Mouse (Mus musculus) brain, adult 2 months (tissue): Measurements from ENCODE around the gene Topbp1.
A peak's percentile ranks its signal among the peaks of the same experiment; 100 is the strongest.

ENCODE experiments used
- DNase-seq: peaks from one replicate; pipeline ENCODE4 v3.0.0; 2011; ENCODE audit warnings: low read depth, low spot score

Gene Topbp1

DNA sequence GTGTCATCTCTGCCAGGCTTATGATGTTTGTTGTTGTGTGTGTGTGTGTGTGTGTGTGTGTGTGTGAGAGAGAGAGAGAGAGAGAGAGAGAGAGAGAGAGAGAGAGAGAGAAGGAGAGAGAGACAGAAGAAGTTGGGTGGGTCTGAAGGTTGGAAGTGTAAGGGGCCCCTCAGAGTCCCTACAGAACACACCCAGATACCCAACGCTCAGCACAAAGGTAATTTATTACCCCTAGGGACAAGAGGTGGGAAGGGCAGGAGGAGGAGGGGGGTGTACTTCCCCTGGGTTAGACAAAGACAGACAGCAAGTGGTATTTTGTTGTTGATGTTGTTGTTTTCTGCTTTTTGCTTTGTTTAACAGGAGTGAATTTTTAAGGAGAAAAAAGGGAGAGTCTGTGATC lies 80.6 kb downstream of the Topbp1 start:
- DNase-seq = no peak

DNA sequence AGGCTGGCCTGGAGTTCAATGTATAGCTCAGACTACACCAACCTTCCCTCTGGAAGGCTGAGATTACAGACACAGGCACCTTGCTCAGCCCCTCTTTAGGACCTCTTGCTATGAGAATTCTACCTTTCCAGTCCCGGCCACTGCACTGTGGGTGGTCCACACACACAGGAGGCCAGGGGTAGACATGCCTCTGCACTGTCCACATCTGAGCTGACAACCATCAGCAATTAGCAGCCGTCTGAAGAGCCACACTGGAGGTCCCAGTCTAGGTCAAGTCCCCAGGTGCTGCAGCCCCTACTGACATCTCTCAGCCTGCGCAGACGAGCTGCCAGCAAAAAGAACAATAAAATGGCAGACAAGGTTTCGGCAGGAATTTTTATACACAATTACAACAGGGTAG lies 81.6 kb downstream of the Topbp1 start:
- no peak for DNase-seq

DNA sequence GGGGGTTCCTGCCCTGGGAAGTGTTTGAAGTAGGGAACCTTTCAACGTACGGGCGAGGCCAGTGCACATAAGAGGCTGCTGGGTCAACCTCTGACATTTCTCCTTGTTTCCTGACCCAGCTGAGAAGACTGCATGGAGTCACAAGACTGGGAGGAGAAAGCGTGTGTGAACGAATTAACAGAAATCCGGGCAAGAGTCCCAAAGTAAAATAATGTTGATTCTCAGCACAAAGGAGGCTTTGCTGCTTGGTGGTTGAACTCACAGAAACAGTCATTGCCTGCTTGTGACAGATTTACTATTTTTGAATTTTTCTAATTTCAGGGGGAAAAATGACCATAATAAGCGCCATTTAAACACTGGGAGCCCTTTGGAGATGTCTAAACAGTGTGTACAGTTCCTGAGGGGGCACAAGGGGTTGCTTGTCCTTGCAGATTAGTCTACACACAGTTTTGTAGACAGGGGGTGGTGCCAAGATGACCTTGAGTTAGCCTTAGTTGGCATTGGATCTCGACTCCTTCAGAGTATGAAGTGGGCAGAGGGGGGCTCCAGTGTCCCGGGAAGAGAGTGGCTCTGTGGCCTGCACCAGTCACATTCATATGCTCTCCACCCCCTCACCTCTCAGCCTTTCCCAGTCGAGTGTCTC lies 82.1 kb downstream of the Topbp1 start:
- no peak for DNase-seq

DNA sequence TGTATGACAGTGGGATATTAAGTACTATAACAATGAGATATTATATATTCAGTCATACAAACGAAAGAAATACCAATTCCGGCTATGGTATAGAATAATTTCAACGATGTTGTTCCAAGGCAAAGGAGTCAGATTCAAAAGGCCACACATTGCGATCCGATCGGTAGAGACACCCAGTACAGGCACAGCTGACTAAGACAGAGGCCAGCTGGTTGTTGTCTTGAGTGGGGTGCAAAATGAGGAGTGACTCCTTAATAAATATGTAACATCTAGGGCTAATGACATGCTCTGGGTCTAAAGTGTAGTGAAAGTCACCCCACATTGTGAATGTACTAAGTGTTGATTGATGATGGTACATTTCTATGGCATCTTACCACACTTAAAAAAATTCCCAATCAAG lies 84.2 kb downstream of the Topbp1 start:
- DNase-seq = no peak

DNA sequence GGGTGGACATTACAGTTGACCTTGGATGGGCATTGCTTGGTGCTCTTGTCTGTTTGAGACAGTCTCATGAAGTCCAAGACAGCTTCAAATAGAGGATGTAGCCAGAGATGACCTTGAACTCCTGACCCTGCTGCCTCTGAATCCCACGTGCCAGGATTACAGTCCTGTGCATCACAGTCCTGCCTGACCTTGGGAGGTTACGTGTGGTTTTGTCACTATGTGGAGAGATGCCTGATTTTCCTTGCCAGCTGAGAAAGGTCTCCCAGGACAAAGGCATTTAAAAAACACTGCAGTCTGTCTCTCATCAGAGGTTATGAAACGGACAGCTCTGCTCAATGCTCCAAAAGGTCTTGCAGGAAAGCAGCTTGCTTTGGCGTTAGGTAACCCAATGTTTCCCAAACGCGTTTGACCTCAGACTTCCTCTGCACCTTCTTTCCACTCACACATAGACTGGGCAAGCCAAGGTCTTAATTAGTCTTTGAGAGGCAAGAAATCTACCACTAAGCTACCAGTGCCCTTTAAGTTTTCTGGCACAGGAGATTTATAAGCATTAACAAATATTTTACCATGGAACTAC lies 86.9 kb downstream of the Topbp1 start:
- no peak for DNase-seq

DNA sequence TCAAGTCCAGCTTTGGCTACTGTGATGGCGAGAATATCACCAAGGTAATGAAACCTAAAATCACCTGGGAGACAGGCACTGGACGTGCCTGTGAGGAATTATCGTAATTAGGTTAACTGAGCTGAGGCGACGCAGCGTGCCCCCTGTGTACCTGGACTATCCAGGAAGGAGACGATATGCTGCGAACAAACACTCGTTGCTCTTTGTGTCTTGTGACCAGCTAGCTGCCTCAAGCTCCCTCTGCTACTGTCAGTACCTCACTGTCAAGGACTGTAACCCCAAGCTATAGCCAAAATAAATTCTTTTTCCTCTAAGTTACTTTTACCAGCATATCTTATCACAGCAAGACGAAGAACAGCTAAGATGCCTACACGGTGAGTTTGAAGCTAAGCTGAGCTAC lies 88.2 kb downstream of the Topbp1 start:
- DNase-seq = no peak

DNA sequence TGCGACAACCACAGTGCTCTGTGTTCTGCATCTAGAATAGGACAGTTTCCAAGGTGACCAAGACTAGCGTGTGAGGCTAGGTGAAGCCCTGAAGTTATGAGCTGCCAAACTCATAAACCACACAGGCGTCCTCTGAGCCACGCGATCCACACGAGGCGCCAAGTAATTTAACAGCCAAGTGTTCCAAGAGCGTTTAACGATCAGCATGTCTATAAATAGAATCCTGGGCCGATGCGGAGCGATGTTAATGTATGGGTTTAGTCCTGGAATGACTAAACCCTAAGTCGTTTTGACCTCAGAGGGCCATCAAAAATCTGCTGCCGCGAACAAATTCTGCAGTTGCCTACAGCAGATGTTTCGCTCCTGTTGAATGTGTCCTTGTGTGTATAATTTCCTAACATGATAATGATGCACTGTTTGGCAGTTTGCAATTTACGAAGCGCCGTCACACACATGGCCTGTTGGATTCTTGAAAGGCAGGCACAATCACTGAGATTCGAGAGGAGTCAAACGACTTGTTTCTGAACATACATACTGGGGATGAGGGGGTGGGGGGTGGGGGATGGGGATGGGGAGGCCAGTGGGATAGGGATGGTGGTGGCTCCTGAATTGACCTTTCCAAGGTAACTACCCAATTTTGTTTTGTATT lies 93.6 kb downstream of the Topbp1 start:
- peak; percentile 63 for DNase-seq
